Mouse (Mus musculus): ENCODE data around the gene Asb2. TPM values are rescaled to one million over a fixed set of nuclear protein-coding genes. Genes with fewer than 3 reads are reported as not detected.

Gene Asb2
- polyA plus RNA-seq, 1 experiment from 2014 or later: 6.7 TPM

DNA sequence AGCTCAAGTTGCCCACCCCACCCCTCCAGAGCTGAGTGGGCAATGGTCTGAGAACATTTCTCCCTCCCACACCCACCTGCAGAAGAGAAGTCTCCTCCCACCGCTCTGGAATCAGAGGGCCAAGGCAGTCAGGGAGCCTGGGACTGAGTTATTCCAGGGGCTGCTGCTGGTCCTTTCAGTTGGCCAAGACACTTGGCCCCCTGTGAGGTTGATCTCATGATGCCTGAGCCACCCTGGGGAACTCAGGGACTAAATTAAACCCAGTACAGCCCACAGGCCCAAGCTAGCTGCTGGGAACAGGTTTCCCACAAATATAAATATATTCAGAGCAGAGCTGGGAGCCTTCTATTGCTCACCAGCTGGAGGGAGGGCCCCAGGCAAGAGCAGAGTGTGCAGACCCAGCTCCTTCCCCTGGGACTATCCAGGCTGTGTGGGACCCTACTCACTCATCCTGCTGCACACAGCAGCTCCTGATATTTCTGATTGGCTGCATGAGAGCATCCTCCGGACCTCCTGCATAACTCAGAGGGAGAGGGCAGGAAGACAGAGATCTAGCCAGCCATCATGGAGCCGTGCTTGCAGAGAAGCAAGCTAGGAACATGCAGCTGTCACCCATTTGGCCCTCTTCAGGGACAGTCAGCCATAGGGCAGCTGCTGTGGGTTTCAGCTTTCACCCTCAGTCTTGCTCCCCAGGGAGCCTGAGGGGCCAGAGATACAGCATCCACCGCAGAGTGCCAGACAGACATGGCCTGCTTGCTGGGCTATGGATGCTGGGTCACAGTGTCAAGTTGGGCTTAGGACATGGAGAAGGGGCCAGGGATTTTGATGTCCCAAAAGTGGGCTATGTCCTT, 3.4 kb upstream of the Asb2 start:
- Histone ChIP-seq H3K36me3 (no peaks in the 10 kb centered on the region), H3K4me3 (no peak overlapping the region), H3K4me1 (no peaks in the 10 kb centered on the region), H3K9me3 (no peaks in the 10 kb centered on the region), H3K27me3 (no peaks in the 10 kb centered on the region), H3K4me2 (replicated peaks) (no peak overlapping the region), H3K27ac (no peak overlapping the region), H3K9ac (no peak overlapping the region)
- 50% methylated on average over 4 of the region's 4 CpGs for WGBS
- peak; percentile 64 for ATAC-seq (ENCODE audit: low FRiP score, low read depth)

DNA sequence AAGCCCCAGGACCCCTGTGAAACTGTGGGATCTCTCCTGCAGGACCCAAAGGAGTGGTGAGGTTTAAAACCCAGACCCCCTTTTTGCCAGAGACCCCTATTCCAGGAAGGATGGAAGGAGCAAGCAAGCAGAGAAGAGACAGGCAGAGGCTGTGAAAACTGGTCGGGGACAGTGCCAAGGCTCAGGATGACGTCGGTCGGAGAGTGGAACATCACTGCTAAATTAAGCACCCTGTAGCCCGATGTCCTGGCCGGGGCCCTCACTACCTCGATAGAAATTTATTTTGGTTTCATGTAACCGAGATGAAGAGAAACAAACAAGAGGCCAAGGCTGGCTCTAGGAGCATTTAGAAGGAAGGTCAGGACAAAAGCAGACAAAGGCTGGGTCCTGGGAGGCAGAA, 2.4 kb upstream of the Asb2 start:
- no peak for ATAC-seq (ENCODE audit: low FRiP score, low read depth)
- H3K4me1 ChIP-seq: no peaks in the 10 kb centered on the region
- H3K9me3 ChIP-seq: no peaks in the 10 kb centered on the region
- 87% methylated on average over 8 of the region's 8 CpGs for WGBS
- no peak overlapping the region for H3K4me3 ChIP-seq
- H3K4me2 ChIP-seq (replicated peaks): no peak overlapping the region
- H3K27me3 ChIP-seq: no peaks in the 10 kb centered on the region
- H3K27ac ChIP-seq: no peak overlapping the region
- H3K36me3 ChIP-seq: no peaks in the 10 kb centered on the region
- H3K9ac ChIP-seq: no peak overlapping the region

DNA sequence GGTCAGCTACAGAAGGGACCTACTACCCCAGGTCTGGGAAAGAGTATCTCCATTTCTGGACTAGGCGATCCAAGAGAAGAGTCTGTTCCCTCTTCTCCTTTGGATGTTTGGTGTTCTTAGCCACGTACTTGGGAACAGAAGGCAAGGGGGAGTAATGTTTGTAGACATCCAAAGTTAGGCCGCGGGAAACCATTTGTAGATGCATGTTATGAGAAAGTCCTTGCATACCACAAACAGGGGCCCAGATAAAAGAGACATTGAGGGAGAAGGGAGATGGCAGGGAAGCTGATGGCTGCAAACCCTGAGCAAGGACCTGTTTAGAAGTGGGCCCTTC, 581 bp upstream of the Asb2 start:
- no peak overlapping the region for H3K4me2 ChIP-seq (replicated peaks)
- no peak overlapping the region for H3K27ac ChIP-seq
- no peaks in the 10 kb centered on the region for H3K36me3 ChIP-seq
- no peak overlapping the region for H3K4me3 ChIP-seq
- WGBS: 86% methylated on average over 4 of the region's 4 CpGs
- no peak for ATAC-seq (ENCODE audit: low FRiP score, low read depth)
- no peaks in the 10 kb centered on the region for H3K9me3 ChIP-seq
- no peak overlapping the region for H3K9ac ChIP-seq
- no peaks in the 10 kb centered on the region for H3K27me3 ChIP-seq
- no peaks in the 10 kb centered on the region for H3K4me1 ChIP-seq

GRCm38 (mm10) chr12:103353538-103353937, 2.3 kb downstream of the Asb2 start:
- Histone ChIP-seq H3K27me3 (no peaks in the 10 kb centered on the region), H3K9me3 (no peaks in the 10 kb centered on the region), H3K4me2 (replicated peaks) (no peak overlapping the region), H3K9ac (no peak overlapping the region; the same call in 1 of the 2 replicates), H3K36me3 (no peaks in the 10 kb centered on the region), H3K27ac (no peak overlapping the region), H3K4me3 (no peak overlapping the region), H3K4me1 (no peaks in the 10 kb centered on the region)
- WGBS: 14% methylated on average over 5 of the region's 5 CpGs
- no peak for ATAC-seq (ENCODE audit: low FRiP score, low read depth)

DNA sequence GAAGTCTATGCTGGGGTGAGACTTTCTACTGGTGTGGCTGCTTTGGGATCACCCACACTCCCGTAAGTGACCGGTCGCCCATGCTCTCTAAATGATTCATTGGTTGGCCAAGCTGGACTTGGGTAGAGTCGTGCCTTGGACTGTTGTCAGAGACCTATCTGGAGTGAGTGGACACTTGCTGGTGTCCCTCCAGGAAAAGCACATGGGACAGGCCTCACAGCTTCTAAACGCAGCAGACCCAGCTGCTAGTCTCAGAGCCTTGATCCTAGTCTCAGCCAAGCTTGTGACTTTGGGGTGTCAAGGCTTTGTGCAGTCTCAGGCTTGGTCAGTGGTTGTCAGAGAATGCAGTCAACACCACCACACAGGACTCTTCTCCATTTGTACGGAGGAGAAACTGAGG, 3.1 kb downstream of the Asb2 start:
- Histone ChIP-seq H3K36me3 (no peaks in the 10 kb centered on the region), H3K27ac (no peak overlapping the region), H3K9me3 (no peaks in the 10 kb centered on the region), H3K27me3 (no peaks in the 10 kb centered on the region), H3K4me1 (no peaks in the 10 kb centered on the region), H3K9ac (no peak overlapping the region), H3K4me3 (no peak overlapping the region), H3K4me2 (replicated peaks) (no peak overlapping the region)
- WGBS: 90% methylated on average over 6 of the region's 6 CpGs
- no peak for ATAC-seq (ENCODE audit: low FRiP score, low read depth)

DNA sequence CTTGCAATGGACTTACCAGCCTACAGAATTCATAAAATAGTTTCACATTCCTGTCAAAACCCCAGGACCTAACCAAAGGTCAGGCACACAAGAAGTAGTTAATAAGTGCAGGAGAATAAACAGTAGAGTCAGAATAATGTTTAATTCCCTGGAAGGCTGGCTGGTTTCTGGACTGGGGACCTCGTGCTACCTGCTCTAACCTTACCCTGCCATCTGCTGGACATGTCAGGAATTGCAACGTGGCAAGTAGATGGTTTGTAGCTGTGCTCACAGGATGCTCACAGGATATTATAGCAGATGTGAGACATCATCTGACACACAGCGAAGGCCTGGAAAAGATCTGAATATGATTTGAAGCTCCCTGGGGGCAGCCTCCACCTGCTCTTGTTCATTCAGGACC, 7.3 kb downstream of the Asb2 start:
- 5% methylated on average over 3 of the region's 3 CpGs for WGBS
- ATAC-seq (ENCODE audit: low FRiP score, low read depth): no peak; the same call in 1 of the 2 replicates
- Histone ChIP-seq H3K36me3 (no peaks in the 10 kb centered on the region), H3K27ac (no peak overlapping the region), H3K4me2 (replicated peaks) (no peak overlapping the region), H3K4me1 (no peaks in the 10 kb centered on the region), H3K9ac (no peak overlapping the region), H3K27me3 (no peaks in the 10 kb centered on the region), H3K9me3 (no peaks in the 10 kb centered on the region), H3K4me3 (no peak overlapping the region)

GRCm38 (mm10) chr12:103347406-103347805, 8.4 kb downstream of the Asb2 start:
- Histone ChIP-seq H3K36me3 (no peaks in the 10 kb centered on the region), H3K4me2 (replicated peaks) (no peak overlapping the region), H3K9me3 (no peaks in the 10 kb centered on the region), H3K4me1 (no peaks in the 10 kb centered on the region), H3K4me3 (no peak overlapping the region), H3K9ac (no peak overlapping the region), H3K27ac (no peak overlapping the region), H3K27me3 (no peaks in the 10 kb centered on the region)
- WGBS: 60% methylated on average over 5 of the region's 5 CpGs
- ATAC-seq (ENCODE audit: low FRiP score, low read depth): no peak

GRCm38 (mm10) chr12:103346945-103347344, 8.9 kb downstream of the Asb2 start:
- Histone ChIP-seq H3K4me2 (replicated peaks) (no peak overlapping the region), H3K27me3 (no peaks in the 10 kb centered on the region), H3K9ac (no peak overlapping the region), H3K4me3 (no peak overlapping the region), H3K4me1 (no peaks in the 10 kb centered on the region), H3K27ac (no peak overlapping the region), H3K36me3 (no peaks in the 10 kb centered on the region), H3K9me3 (no peaks in the 10 kb centered on the region)
- 80% methylated on average over 8 of the region's 8 CpGs for WGBS
- ATAC-seq (ENCODE audit: low FRiP score, low read depth): no peak

GRCm38 (mm10) chr12:103344934-103345333, 10.9 kb downstream of the Asb2 start:
- H3K27ac ChIP-seq: no peak overlapping the region
- H3K4me3 ChIP-seq: no peak overlapping the region
- no peak for ATAC-seq (ENCODE audit: low FRiP score, low read depth)
- no peaks in the 10 kb centered on the region for H3K4me1 ChIP-seq
- WGBS: 79% methylated on average over 7 of the region's 7 CpGs
- no peaks in the 10 kb centered on the region for H3K27me3 ChIP-seq
- H3K9ac ChIP-seq: no peak overlapping the region
- no peaks in the 10 kb centered on the region for H3K36me3 ChIP-seq
- H3K4me2 ChIP-seq (replicated peaks): no peak overlapping the region
- H3K9me3 ChIP-seq: no peaks in the 10 kb centered on the region

- Histone ChIP-seq H3K27me3 (no peaks in the 10 kb centered on the region), H3K36me3 (no peaks in the 10 kb centered on the region), H3K4me3 (no peak overlapping the region), H3K4me2 (replicated peaks) (no peak overlapping the region), H3K9me3 (no peaks in the 10 kb centered on the region), H3K4me1 (no peaks in the 10 kb centered on the region), H3K9ac (no peak overlapping the region), H3K27ac (no peak overlapping the region)
- ATAC-seq (ENCODE audit: low FRiP score, low read depth): no peak
- WGBS: 82% methylated on average over 8 of the region's 8 CpGs
These were observed 12.3 kb downstream of the Asb2 start for GRCm38 (mm10) chr12:103343456-103343855.

DNA sequence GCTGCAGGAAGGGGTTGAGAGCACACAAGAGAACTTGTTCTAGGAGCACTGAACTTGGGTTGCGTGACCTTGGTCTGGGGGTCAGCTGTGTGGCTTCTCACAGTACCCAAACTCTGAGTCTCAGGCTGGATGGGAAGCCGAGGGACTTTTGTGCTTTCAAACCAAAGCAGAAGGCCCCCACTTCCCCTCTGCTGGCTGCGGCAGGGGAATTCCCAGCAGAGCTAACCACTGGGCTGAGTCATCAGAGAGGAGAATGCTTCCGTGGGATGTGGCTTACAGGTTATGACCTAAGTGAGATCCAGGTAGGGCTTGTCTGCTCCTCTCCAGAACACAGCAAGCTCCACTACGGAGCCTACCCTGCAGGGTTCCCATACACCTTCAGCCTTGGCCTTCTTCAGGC, 14.6 kb downstream of the Asb2 start:
- Histone ChIP-seq H3K4me1 (no peaks in the 10 kb centered on the region), H3K9ac (no peak overlapping the region), H3K27me3 (no peaks in the 10 kb centered on the region), H3K4me3 (no peak overlapping the region), H3K27ac (no peak overlapping the region), H3K36me3 (no peaks in the 10 kb centered on the region), H3K4me2 (replicated peaks) (no peak overlapping the region), H3K9me3 (no peaks in the 10 kb centered on the region)
- no peak for ATAC-seq (ENCODE audit: low FRiP score, low read depth)
- WGBS: 89% methylated on average over 5 of the region's 5 CpGs

DNA sequence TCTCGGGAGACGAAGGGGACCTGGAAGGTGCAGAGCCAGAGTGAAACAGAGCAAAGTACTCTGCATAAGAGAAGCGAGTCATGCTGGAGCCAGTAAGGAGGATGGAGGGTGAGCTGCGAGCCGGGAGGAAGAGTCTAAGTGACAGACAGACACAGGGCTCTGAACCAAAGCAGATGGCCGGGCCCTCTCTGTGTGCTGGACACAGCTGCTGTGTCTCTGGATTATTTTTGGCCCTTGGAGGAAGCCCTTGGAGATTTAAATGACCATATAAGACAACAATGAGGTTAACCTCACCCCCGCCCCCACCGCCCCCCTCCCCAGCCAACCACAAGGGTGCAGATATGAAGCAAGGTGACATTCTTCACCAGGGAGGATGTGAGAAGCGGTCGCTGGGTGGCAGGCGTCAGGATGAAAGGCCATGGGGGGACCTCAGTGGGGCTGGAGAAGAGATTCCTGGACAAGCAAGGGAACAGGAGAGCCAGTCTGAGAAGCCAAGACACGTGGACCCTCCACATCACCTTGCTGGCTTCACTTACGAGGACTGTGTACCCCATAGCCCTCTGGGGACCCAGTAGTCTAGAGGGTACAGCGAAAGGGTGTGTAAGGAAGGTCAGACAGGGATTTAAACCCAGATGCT, 17.5 kb downstream of the Asb2 start:
- WGBS: 71% methylated on average over 14 of the region's 14 CpGs
- H3K27ac ChIP-seq: no peak overlapping the region
- no peaks in the 10 kb centered on the region for H3K27me3 ChIP-seq
- no peak overlapping the region for H3K4me3 ChIP-seq
- H3K9me3 ChIP-seq: no peaks in the 10 kb centered on the region
- ATAC-seq (ENCODE audit: low FRiP score, low read depth): no peak
- no peaks in the 10 kb centered on the region for H3K4me1 ChIP-seq
- H3K4me2 ChIP-seq (replicated peaks): peak overlapping the region; percentile 9; the same call in 1 of the 2 replicates
- H3K9ac ChIP-seq: peak overlapping the region; percentile 13; the same call in 1 of the 2 replicates
- no peaks in the 10 kb centered on the region for H3K36me3 ChIP-seq

DNA sequence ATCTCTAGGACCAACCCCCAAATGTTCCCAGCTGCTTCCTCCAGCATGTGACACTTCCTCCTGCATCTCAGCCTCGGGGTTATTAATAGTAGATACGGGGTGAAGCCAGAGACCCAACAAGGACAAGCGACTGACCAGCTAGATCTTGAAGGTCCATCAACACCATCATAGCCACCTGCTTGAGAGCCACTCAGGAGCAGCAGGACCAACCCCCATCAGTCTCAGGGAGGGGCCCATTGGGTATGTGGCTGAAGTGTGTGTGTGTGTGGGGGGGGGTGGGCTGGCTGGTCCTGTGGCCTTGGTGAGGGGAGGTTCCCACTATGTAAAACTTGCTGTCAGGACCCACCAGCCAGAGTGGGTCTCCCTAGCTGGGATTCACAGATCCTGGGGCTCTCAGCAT, 19.0 kb downstream of the Asb2 start:
- no peak for ATAC-seq (ENCODE audit: low FRiP score, low read depth)

More for the DNA sequence above, 19.0 kb downstream of the Asb2 start:
- Histone ChIP-seq H3K4me3 (no peak overlapping the region), H3K9ac (no peak overlapping the region), H3K9me3 (no peaks in the 10 kb centered on the region), H3K36me3 (no peaks in the 10 kb centered on the region), H3K27ac (no peak overlapping the region), H3K27me3 (no peaks in the 10 kb centered on the region), H3K4me2 (replicated peaks) (no peak overlapping the region), H3K4me1 (no peaks in the 10 kb centered on the region)
- WGBS: 77% methylated on average over 3 of the region's 3 CpGs

Measured in limb, embryonic 13.5 days (tissue).